Mouse (Mus musculus) hindbrain, postnatal 0 days (tissue): ENCODE data around the gene Trp53. TPM values are rescaled to one million over a fixed set of nuclear protein-coding genes. Genes with fewer than 3 reads are reported as not detected.

Experiments
- ATAC-seq: fragments of 200-750 bp; cut with Nextera tagmentation; 2 replicates; pipeline ENCODE4 v1.8.0; 2017; ENCODE audit warnings: mild to moderate bottlenecking, moderate TSS enrichment, moderate library complexity
- DNase-seq: peaks from one replicate; pipeline ENCODE4 v3.0.0-alpha.2; 2015; ENCODE audit warnings: low spot score
- H3K27ac ChIP-seq: fragments of 300-500 bp; sonication (generic); 2 replicates; pipeline ENCODE4 v1.5.1; 2014; ENCODE audit warnings: mild to moderate bottlenecking
- H3K27me3 ChIP-seq: fragments of 300-500 bp; sonication (generic); 2 replicates; pipeline ENCODE4 v1.6.1; 2014; ENCODE audit warnings: low read length, mixed read lengths; ENCODE audit not compliant: insufficient read depth
- H3K36me3 ChIP-seq: fragments of 300-500 bp; sonication (generic); 2 replicates; pipeline ENCODE4 v1.6.1; 2014; ENCODE audit warnings: low read length, mixed read lengths; ENCODE audit not compliant: insufficient read depth
- H3K4me1 ChIP-seq: fragments of 300-500 bp; sonication (generic); 2 replicates; pipeline ENCODE4 v1.6.1; 2014; ENCODE audit warnings: antibody characterized with exemption, low read length, mixed read lengths; ENCODE audit not compliant: insufficient read depth
- H3K4me2 ChIP-seq: fragments of 300-500 bp; sonication (generic); 2 replicates; pipeline ENCODE4 v1.6.1; 2014; ENCODE audit warnings: low read depth, mild to moderate bottlenecking, low read length, moderate library complexity, mixed read lengths
- H3K4me3 ChIP-seq: fragments of 300-500 bp; sonication (generic); 2 replicates; pipeline ENCODE4 v1.5.1; 2014; ENCODE audit warnings: low read length
- H3K9ac ChIP-seq: fragments of 300-500 bp; sonication (generic); replicated peaks from 2 replicates; pipeline ENCODE4 v1.6.1; 2014; ENCODE audit warnings: mild to moderate bottlenecking, low read length, moderate library complexity, mixed read lengths
- H3K9me3 ChIP-seq: fragments of 300-500 bp; sonication (generic); 2 replicates; pipeline ENCODE4 v1.6.1; 2016; ENCODE audit warnings: low read length, mixed read lengths
- CTCF ChIP-seq: IDR thresholded peaks from 2 replicates; pipeline ENCODE4 v1.5.1; 2016; ENCODE audit warnings: antibody characterized with exemption, control low read depth, low read depth
- WGBS: fragments of 180-500 bp; shearing (Covaris S2); extraction: QIAGEN DNeasy Blood & Tissue Kit; methylation state at CpG from one replicate; pipeline ENCODE4 v1.1.7; 2014; 5-methylcytosine and 5-hydroxymethylcytosine counted together
- polyA plus RNA-seq: library from polyadenylated mRNA; unstranded; fragments of >200 nt; fragmentation: Nextera tagmentation; extraction: Ambion mirVana; gene quantifications from 2 replicates; pipeline ENCODE4 v1.2.1, GENCODE M21; 2015
- total RNA-seq: library from RNA; depleted of rRNA; stranded (reverse); fragments of >200 nt; gene quantifications from 2 replicates; pipeline ENCODE4 v1.2.3, GENCODE M21; 2014

Trp53 gene
- total and polyA plus RNA-seq, 2 experiments from 2014 or later, result 37.4 to 41.5 TPM

GRCm38 (mm10) chr11:69579128-69580017, 786 bp upstream of the Trp53 start:
- 2% methylated on average over 39 of the region's 39 CpGs for WGBS
- peak; percentile 98 for DNase-seq
- peak; percentile 100 for TF ChIP-seq CTCF
- H3K4me3 ChIP-seq, result peak overlapping the region; percentile 80
- H3K9ac ChIP-seq, result peak overlapping the region; percentile 76
- peak overlapping the region; percentile 96 for H3K27ac ChIP-seq
- peak; percentile 93 for ATAC-seq
- peaks cover 10% of the 10 kb centered on the region for H3K4me1 ChIP-seq
- H3K27me3 ChIP-seq, result no peaks in the 10 kb centered on the region
- no peaks in the 10 kb centered on the region for H3K36me3 ChIP-seq
- peak overlapping the region; percentile 90 for H3K4me2 ChIP-seq
- H3K9me3 ChIP-seq, result no peaks in the 10 kb centered on the region

GRCm38 (mm10) chr11:69580572-69581146, 500 bp downstream of the Trp53 start:
- no peaks in the 10 kb centered on the region for H3K9me3 ChIP-seq
- no peaks in the 10 kb centered on the region for H3K27me3 ChIP-seq
- H3K9ac ChIP-seq, result peak overlapping the region; percentile 76
- H3K36me3 ChIP-seq, result no peaks in the 10 kb centered on the region
- DNase-seq (no peak), ATAC-seq (peak; percentile 18; the same call in 1 of the 2 replicates)
- TF ChIP-seq CTCF, result no peak
- WGBS, result under 1% methylated on average over 25 of the region's 25 CpGs
- H3K4me1 ChIP-seq, result peaks cover 10% of the 10 kb centered on the region
- H3K4me3 ChIP-seq, result peak overlapping the region; percentile 80
- H3K4me2 ChIP-seq, result peak overlapping the region; percentile 90
- peak overlapping the region; percentile 96 for H3K27ac ChIP-seq

DNA sequence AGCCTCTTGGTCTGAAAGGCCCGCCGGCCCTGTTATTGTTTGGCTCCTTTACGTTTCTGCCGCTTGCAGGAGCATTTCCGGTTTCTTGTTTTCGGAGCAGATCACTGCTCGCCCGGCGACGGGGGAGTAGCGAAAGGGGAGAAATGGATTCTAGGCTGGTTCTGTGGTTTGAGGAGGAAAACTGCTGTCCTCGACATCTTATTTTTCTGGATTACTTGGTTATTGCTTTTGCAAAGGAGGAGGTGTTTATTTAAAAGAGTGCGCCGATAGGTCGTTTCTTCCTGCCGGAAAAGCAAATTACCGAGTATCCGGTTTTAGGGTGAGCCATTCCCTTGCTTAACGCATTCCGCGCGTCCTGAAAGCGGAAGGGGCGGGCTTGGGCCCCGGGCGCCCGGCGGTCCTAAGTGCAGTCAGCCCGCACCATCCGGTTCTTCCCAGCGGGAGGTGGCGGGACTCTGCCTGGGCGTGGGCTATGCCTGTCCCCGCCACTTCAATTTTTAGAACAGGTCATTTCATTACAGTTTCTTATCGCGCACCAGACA, 1.1 kb downstream of the Trp53 start:
- TF ChIP-seq CTCF, result no peak; the same call in 1 of the 2 replicates
- H3K9me3 ChIP-seq, result no peaks in the 10 kb centered on the region

DNA sequence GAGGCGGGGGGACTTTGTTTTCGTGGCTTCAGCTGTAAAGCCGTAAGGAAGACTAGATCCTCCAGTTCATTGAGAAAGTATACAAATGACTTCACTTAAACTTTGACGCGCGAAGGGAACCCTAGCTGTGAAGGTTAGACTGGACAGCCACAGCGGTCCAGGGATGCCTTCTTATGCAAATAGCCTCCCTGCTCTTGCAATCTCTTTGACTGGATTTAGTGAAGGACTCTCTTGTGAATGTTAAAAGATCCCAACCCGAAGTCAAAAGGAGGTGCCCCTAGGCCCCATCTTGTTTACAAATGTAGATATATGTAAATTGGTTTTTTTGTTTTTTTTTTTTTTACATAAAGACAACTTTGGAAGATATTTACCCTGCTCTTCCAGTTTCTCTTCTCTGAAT, 1.7 kb downstream of the Trp53 start:
- Histone ChIP-seq H3K9ac (peak overlapping the region; percentile 76), H3K4me2 (peak overlapping the region; percentile 90), H3K27me3 (no peaks in the 10 kb centered on the region), H3K36me3 (no peaks in the 10 kb centered on the region), H3K4me1 (peaks cover 10% of the 10 kb centered on the region), H3K9me3 (no peaks in the 10 kb centered on the region), H3K4me3 (peak overlapping the region; percentile 80), H3K27ac (peak overlapping the region; percentile 96)
- DNase-seq (peak; percentile 30), ATAC-seq (no peak)
- 1% methylated on average over 8 of the region's 8 CpGs for WGBS
- TF ChIP-seq CTCF, result no peak

More for the DNA sequence above, 1.1 kb downstream of the Trp53 start:
- H3K27ac ChIP-seq, result peak overlapping the region; percentile 96
- DNase-seq (peak; percentile 97), ATAC-seq (peak; percentile 87)
- 1% methylated on average over 36 of the region's 36 CpGs for WGBS
- no peaks in the 10 kb centered on the region for H3K36me3 ChIP-seq
- H3K4me1 ChIP-seq, result peaks cover 10% of the 10 kb centered on the region
- peak overlapping the region; percentile 76 for H3K9ac ChIP-seq
- H3K4me2 ChIP-seq, result peak overlapping the region; percentile 90
- H3K4me3 ChIP-seq, result peak overlapping the region; percentile 80
- H3K27me3 ChIP-seq, result no peaks in the 10 kb centered on the region

- Histone ChIP-seq H3K9me3 (no peaks in the 10 kb centered on the region), H3K9ac (peak overlapping the region; percentile 76; the same call in 1 of the 2 replicates), H3K36me3 (no peaks in the 10 kb centered on the region), H3K4me3 (peak overlapping the region; percentile 80), H3K27me3 (no peaks in the 10 kb centered on the region), H3K27ac (peak overlapping the region; percentile 96; the same call in 1 of the 2 replicates), H3K4me1 (peaks cover 6% of the 10 kb centered on the region), H3K4me2 (peak overlapping the region; percentile 90)
- TF ChIP-seq CTCF, result no peak
- 51% methylated on average over 9 of the region's 9 CpGs for WGBS
- DNase-seq (no peak), ATAC-seq (no peak)
These were observed 2.2 kb downstream of the Trp53 start for GRCm38 (mm10) chr11:69582230-69582805.

DNA sequence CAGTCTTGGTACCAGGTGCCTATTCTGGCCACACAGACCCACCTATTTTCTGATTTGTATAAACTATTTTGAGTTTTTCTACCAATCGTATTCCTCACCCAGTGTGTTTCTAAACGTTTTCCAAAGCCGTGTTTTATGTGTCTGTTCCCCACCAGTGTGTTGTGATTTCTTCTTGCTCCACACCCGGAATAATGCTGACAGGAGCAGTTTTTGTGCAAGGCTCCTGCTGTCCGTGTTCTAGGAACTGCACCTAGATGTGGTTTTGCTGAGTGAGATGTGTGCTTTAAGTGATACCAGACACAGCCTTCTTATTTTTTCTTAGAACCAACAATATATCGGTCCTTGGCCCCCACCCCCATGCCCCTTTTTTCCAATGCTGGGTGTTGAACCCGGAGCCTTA, 3.8 kb downstream of the Trp53 start:
- DNase-seq (no peak), ATAC-seq (no peak)
- H3K4me1 ChIP-seq, result no peaks in the 10 kb centered on the region
- H3K27me3 ChIP-seq, result no peaks in the 10 kb centered on the region
- 84% methylated on average over 7 of the region's 7 CpGs for WGBS
- no peaks in the 10 kb centered on the region for H3K9me3 ChIP-seq
- H3K27ac ChIP-seq, result no peak overlapping the region
- H3K4me3 ChIP-seq, result no peak overlapping the region
- no peak overlapping the region for H3K9ac ChIP-seq
- H3K36me3 ChIP-seq, result peaks cover 15% of the 10 kb centered on the region
- H3K4me2 ChIP-seq, result no peak overlapping the region
- TF ChIP-seq CTCF, result no peak
